Mouse (Mus musculus) brain, embryonic 14.5 days (tissue): ENCODE data around the gene Hist1h2ah.

Source experiments
- CTCF ChIP-seq: fragments of 200-500 bp; IDR thresholded peaks from 2 replicates; pipeline ENCODE4 v1.5.1; 2012; ENCODE audit warnings: inconsistent platforms, mild to moderate bottlenecking, moderate library complexity, borderline replicate concordance; ENCODE audit not compliant: insufficient read depth, insufficient read length; ENCODE audit errors: extremely low read depth
- POLR2A ChIP-seq: fragments of 200-500 bp; IDR thresholded peaks from 2 replicates; pipeline ENCODE4 v1.6.1; 2012; ENCODE audit warnings: mild to moderate bottlenecking, inconsistent platforms, borderline replicate concordance; ENCODE audit not compliant: poor library complexity, insufficient read depth, insufficient read length, severe bottlenecking; ENCODE audit errors: extremely low read depth

GRCm38 (mm10) chr13:22013716-22014115, 21.7 kb downstream of the Hist1h2ah start:
- TF ChIP-seq CTCF, result no peak
- no peak for TF ChIP-seq POLR2A
